ENCODE assay signal across 8 mouse cellular contexts in genomic region chr11:77492911-77493332, GRCm38 (mm10). TPM values are rescaled to one million over a fixed set of nuclear protein-coding genes. Genes with fewer than 3 reads are reported as not detected.
DNase-seq lines count a peak whose midpoint lies in the region; ATAC-seq and TF ChIP-seq lines count a peak whose summit lies in the region.

No protein-coding gene starts in this region.

- H3K36me3 ChIP-seq in embryonic facial prominence, embryonic 12.5 days = no peaks in the 10 kb centered on the region
- no peaks in the 10 kb centered on the region for H3K36me3 ChIP-seq in kidney, adult 2 months (ENCODE audit: control insufficient read depth, insufficient read depth, low read length)
- H3K36me3 ChIP-seq in limb, embryonic 15.5 days = no peaks in the 10 kb centered on the region
- no peaks in the 10 kb centered on the region for H3K36me3 ChIP-seq in midbrain, postnatal 0 days (ENCODE audit: insufficient read depth, low read length)

- H3K9me3 ChIP-seq in embryonic facial prominence, embryonic 12.5 days = no peaks in the 10 kb centered on the region
- H3K9me3 ChIP-seq in limb, embryonic 15.5 days = no peaks in the 10 kb centered on the region
- no peaks in the 10 kb centered on the region for H3K9me3 ChIP-seq in midbrain, postnatal 0 days (ENCODE audit: low read length)

- H3K4me1 ChIP-seq in embryonic facial prominence, embryonic 12.5 days = peaks cover 60% of the 10 kb centered on the region
- peaks cover 30% of the 10 kb centered on the region for H3K4me1 ChIP-seq in kidney, adult 2 months (ENCODE audit: control insufficient read depth, insufficient read depth, low read length)
- H3K4me1 ChIP-seq in limb, embryonic 15.5 days = peaks cover 85% of the 10 kb centered on the region
- peaks cover 17% of the 10 kb centered on the region; the same call in 1 of the 2 replicates for H3K4me1 ChIP-seq in midbrain, postnatal 0 days (ENCODE audit: insufficient read depth, low read length)

- H3K4me2 ChIP-seq in embryonic facial prominence, embryonic 12.5 days (replicated peaks) = peak overlapping the region; percentile 85
- peak overlapping the region; percentile 91 for H3K4me2 ChIP-seq in limb, embryonic 15.5 days
- H3K4me2 ChIP-seq in midbrain, postnatal 0 days (ENCODE audit: low read depth, low read length, poor library complexity, severe bottlenecking) = peak overlapping the region; percentile 86

- 0% methylated on average over 32 of the region's 32 CpGs for WGBS in embryonic facial prominence, embryonic 12.5 days
- under 1% methylated on average over 25 of the region's 32 CpGs for WGBS in kidney, adult 2 months
- WGBS in limb, embryonic 15.5 days = under 1% methylated on average over 28 of the region's 32 CpGs
- WGBS in midbrain, postnatal 0 days = under 1% methylated on average over 17 of the region's 32 CpGs

- H3K9ac ChIP-seq in embryonic facial prominence, embryonic 12.5 days = peak overlapping the region; percentile 62
- H3K9ac ChIP-seq in limb, embryonic 15.5 days = peak overlapping the region; percentile 89
- H3K9ac ChIP-seq in midbrain, postnatal 0 days (replicated peaks; ENCODE audit: low read length, poor library complexity, severe bottlenecking) = peak overlapping the region; percentile 97

- TF ChIP-seq POLR2A in kidney, adult 2 months (IDR thresholded peaks at IDR 0.05; ENCODE audit: low read depth, low read length) = no peak

- DNase-seq in 3T3-L1 (ENCODE audit: low read depth, low spot score) = peak; percentile 87
- DNase-seq in adrenal gland, postnatal 25 days = peak; percentile 96
- DNase-seq in heart, adult 18-20 months = peak; percentile 94 to 97
- DNase-seq in kidney, adult 2 months = peak; percentile 97
- DNase-seq in midbrain, postnatal 0 days (ENCODE audit: low spot score) = peak; percentile 96
- DNase-seq in spleen, postnatal 36 days (ENCODE audit: low spot score in 2 of 2) = peak; percentile 94

- no peaks in the 10 kb centered on the region for H3K27me3 ChIP-seq in embryonic facial prominence, embryonic 12.5 days
- no peaks in the 10 kb centered on the region for H3K27me3 ChIP-seq in kidney, adult 2 months (replicated peaks; ENCODE audit: control insufficient read depth, insufficient read depth, low read length)
- no peaks in the 10 kb centered on the region for H3K27me3 ChIP-seq in limb, embryonic 15.5 days
- H3K27me3 ChIP-seq in midbrain, postnatal 0 days (ENCODE audit: insufficient read depth, low read length) = no peaks in the 10 kb centered on the region

- peak overlapping the region; percentile 90 for H3K27ac ChIP-seq in embryonic facial prominence, embryonic 12.5 days
- peak overlapping the region; percentile 97 for H3K27ac ChIP-seq in kidney, adult 2 months (ENCODE audit: insufficient read depth, low read depth, low read length)
- H3K27ac ChIP-seq in limb, embryonic 15.5 days = peak overlapping the region; percentile 93
- peak overlapping the region; percentile 89 for H3K27ac ChIP-seq in midbrain, postnatal 0 days (ENCODE audit: low read depth, low read length)

- ATAC-seq in embryonic facial prominence, embryonic 12.5 days (ENCODE audit: insufficient number of reproducible peaks, insufficient read depth, low FRiP score, low TSS enrichment) = peak; percentile 61
- peak; percentile 70; the same call in 1 of the 2 replicates for ATAC-seq in limb, embryonic 15.5 days (ENCODE audit: insufficient number of reproducible peaks, low FRiP score, low TSS enrichment, low read depth)
- peak; percentile 69 for ATAC-seq in midbrain, postnatal 0 days (ENCODE audit: low FRiP score)

- peak; percentile 24; the same call in 1 of the 2 replicates for TF ChIP-seq CTCF in kidney, adult 2 months (conservative IDR thresholded peaks at IDR 0.05; ENCODE audit: insufficient read depth, insufficient read length, low read depth, low read length)
- peak; percentile 44 for TF ChIP-seq CTCF in midbrain, postnatal 0 days (IDR thresholded peaks at IDR 0.05)

- H3K4me3 ChIP-seq in embryonic facial prominence, embryonic 12.5 days = peak overlapping the region; percentile 52
- H3K4me3 ChIP-seq in kidney, adult 2 months (ENCODE audit: insufficient read depth, low read depth, low read length) = peak overlapping the region; percentile 92
- H3K4me3 ChIP-seq in limb, embryonic 15.5 days = peak overlapping the region; percentile 92
- H3K4me3 ChIP-seq in midbrain, postnatal 0 days (ENCODE audit: low read depth, low read length) = peak overlapping the region; percentile 96

RNA-seq across cellular contexts. Expression of gene Git1, which starts 0.4 kb away (rescaled TPM):
- total RNA-seq in adrenal gland, postnatal 25 days (2021) = 53.8 and 55.9 TPM in 2 replicates
- 11.1 and 11.5 TPM in 2 replicates for polyA plus RNA-seq in embryonic facial prominence, embryonic 12.5 days (2016; fragmentation: Nextera tagmentation; extraction: Ambion mirVana)
- total RNA-seq in heart, adult 18-20 months (2021) = 10 to 100 TPM; 54.7 to 58.9 TPM
- polyA plus RNA-seq in kidney, adult 2 months (2012; rRNA removed) = 53.2 and 58.5 TPM in 2 replicates
- polyA plus RNA-seq in limb, embryonic 15.5 days (2015; fragmentation: Nextera tagmentation; extraction: Ambion mirVana) = 9.1 and 10.8 TPM in 2 replicates
- 111 and 143 TPM in 2 replicates for total RNA-seq in midbrain, postnatal 0 days (2014; rRNA removed)
- polyA plus RNA-seq in midbrain, postnatal 0 days (2015; fragmentation: Nextera tagmentation; extraction: Ambion mirVana) = 18.5 and 19.6 TPM in 2 replicates

RNA-seq across cellular contexts. Expression of gene Ankrd13b, which starts 3.4 kb away (rescaled TPM):
- total RNA-seq in adrenal gland, postnatal 25 days (2021) = 7.7 and 8.7 TPM in 2 replicates
- polyA plus RNA-seq in embryonic facial prominence, embryonic 12.5 days (2016; fragmentation: Nextera tagmentation; extraction: Ambion mirVana) = 15.0 and 15.5 TPM in 2 replicates
- total RNA-seq in heart, adult 18-20 months (2021) = 10 to 100 TPM in 1 of 2 experiments, 1 to 10 TPM in 1; 9.2 to 11.2 TPM
- polyA plus RNA-seq in kidney, adult 2 months (2012; rRNA removed) = 22.3 and 31.4 TPM in 2 replicates
- polyA plus RNA-seq in limb, embryonic 15.5 days (2015; fragmentation: Nextera tagmentation; extraction: Ambion mirVana) = 5.0 and 7.2 TPM in 2 replicates
- 70.3 and 75.5 TPM in 2 replicates for total RNA-seq in midbrain, postnatal 0 days (2014; rRNA removed)
- 41.5 and 43.6 TPM in 2 replicates for polyA plus RNA-seq in midbrain, postnatal 0 days (2015; fragmentation: Nextera tagmentation; extraction: Ambion mirVana)

RNA-seq across cellular contexts. Expression of gene Abhd15, which starts 22.0 kb away (rescaled TPM):
- 15.1 and 19.4 TPM in 2 replicates for total RNA-seq in adrenal gland, postnatal 25 days (2021)
- 2.8 and 2.9 TPM in 2 replicates for polyA plus RNA-seq in embryonic facial prominence, embryonic 12.5 days (2016; fragmentation: Nextera tagmentation; extraction: Ambion mirVana)
- 1 to 10 TPM; 2.7 to 4.5 TPM for total RNA-seq in heart, adult 18-20 months (2021)
- 2.7 and 3.2 TPM in 2 replicates for polyA plus RNA-seq in kidney, adult 2 months (2012; rRNA removed)
- 2.7 and 3.0 TPM in 2 replicates for polyA plus RNA-seq in limb, embryonic 15.5 days (2015; fragmentation: Nextera tagmentation; extraction: Ambion mirVana)
- 3.6 and 4.2 TPM in 2 replicates for total RNA-seq in midbrain, postnatal 0 days (2014; rRNA removed)
- polyA plus RNA-seq in midbrain, postnatal 0 days (2015; fragmentation: Nextera tagmentation; extraction: Ambion mirVana) = 1.6 and 1.8 TPM in 2 replicates

RNA-seq across cellular contexts. Expression of gene Trp53i13, which starts 22.9 kb away (rescaled TPM):
- total RNA-seq in adrenal gland, postnatal 25 days (2021) = 7.5 and 10.2 TPM in 2 replicates
- 52.8 and 55.2 TPM in 2 replicates for polyA plus RNA-seq in embryonic facial prominence, embryonic 12.5 days (2016; fragmentation: Nextera tagmentation; extraction: Ambion mirVana)
- total RNA-seq in heart, adult 18-20 months (2021) = 10 to 100 TPM in 1 of 2 experiments, 1 to 10 TPM in 1; 8.3 to 10.6 TPM
- polyA plus RNA-seq in kidney, adult 2 months (2012; rRNA removed) = 19.4 and 24.4 TPM in 2 replicates
- polyA plus RNA-seq in limb, embryonic 15.5 days (2015; fragmentation: Nextera tagmentation; extraction: Ambion mirVana) = 62.5 and 69.8 TPM in 2 replicates
- total RNA-seq in midbrain, postnatal 0 days (2014; rRNA removed) = 7.5 and 7.8 TPM in 2 replicates
- polyA plus RNA-seq in midbrain, postnatal 0 days (2015; fragmentation: Nextera tagmentation; extraction: Ambion mirVana) = 11.4 and 11.5 TPM in 2 replicates

RNA-seq across cellular contexts. Expression of gene Gm10392, which starts 26.1 kb away (rescaled TPM):
- not detected in 2 replicates for total RNA-seq in adrenal gland, postnatal 25 days (2021)
- polyA plus RNA-seq in embryonic facial prominence, embryonic 12.5 days (2016; fragmentation: Nextera tagmentation; extraction: Ambion mirVana) = not detected in 2 replicates
- total RNA-seq in heart, adult 18-20 months (2021) = not detected
- not detected in 2 replicates for polyA plus RNA-seq in kidney, adult 2 months (2012; rRNA removed)
- polyA plus RNA-seq in limb, embryonic 15.5 days (2015; fragmentation: Nextera tagmentation; extraction: Ambion mirVana) = 0.12 TPM in 1 of 2 replicates, not detected in the other
- total RNA-seq in midbrain, postnatal 0 days (2014; rRNA removed) = not detected in 2 replicates
- polyA plus RNA-seq in midbrain, postnatal 0 days (2015; fragmentation: Nextera tagmentation; extraction: Ambion mirVana) = not detected in 2 replicates

Comparison
In these comparisons a context has a peak if more than half of its experiments do, and no peak if none do; other contexts are left out.
1. Peak in every context shown above with its lines: DNase-seq, ATAC-seq, H3K4me3 ChIP-seq and H3K27ac ChIP-seq.